Mouse (Mus musculus) testis, adult 2 months (tissue): ENCODE data around the gene Ascl3.

ENCODE experiments used
- CTCF ChIP-seq: fragments of 200-500 bp; IDR thresholded peaks from 2 replicates; pipeline ENCODE4 v1.5.1; 2012; ENCODE audit warnings: low read depth, mild to moderate bottlenecking, inconsistent platforms, low read length, moderate library complexity; ENCODE audit not compliant: control insufficient read depth, insufficient read depth, insufficient replicate concordance
- POLR2A ChIP-seq: fragments of 200-500 bp; IDR thresholded peaks from 2 replicates; pipeline ENCODE4 v1.6.1; 2012; ENCODE audit warnings: low read depth, mild to moderate bottlenecking, inconsistent platforms, low read length, moderate library complexity; ENCODE audit not compliant: control insufficient read depth

DNA sequence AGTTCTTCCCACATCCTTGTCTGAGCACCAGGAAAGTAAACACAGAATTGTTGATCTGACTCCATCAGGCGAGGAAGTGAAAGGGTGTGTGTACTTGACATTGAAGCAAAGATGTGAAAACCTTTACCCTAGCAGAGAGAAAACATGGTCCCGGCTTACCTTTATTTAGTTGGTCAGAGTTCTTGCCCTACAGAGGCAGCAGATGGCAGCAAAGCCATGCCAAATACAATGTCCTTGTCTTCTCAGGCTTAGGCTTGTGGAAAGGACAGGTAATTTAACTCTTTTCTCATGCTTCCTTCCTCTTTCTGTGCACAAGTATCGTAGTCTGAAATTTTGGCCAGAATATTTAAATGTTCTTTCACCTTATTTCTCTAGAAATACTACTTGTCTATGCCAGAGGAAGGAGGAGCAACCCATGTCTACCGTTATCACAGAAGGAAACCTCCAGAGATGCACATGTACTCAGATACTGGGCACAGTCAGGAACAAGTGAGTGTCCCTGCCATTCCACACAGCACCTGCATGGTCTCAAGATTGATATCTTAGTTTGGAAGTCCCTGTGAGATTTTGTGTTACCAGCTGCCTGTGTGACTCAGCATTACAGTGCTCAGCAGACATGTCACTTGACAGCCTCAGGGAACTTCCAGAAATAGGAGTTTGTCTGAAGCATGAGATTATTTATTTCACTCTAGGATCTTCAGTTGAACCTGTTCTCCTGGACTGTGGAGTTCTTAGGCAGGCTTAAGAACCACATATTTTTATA lies 24.3 kb downstream of the Ascl3 start:
- no peak for TF ChIP-seq CTCF
- no peak for TF ChIP-seq POLR2A
